Mouse (Mus musculus) thymus, adult 2 months (tissue): ENCODE measurements around the gene Rufy4. TPM values are rescaled to one million over a fixed set of nuclear protein-coding genes. Genes with fewer than 3 reads are reported as not detected.

Experiments used
- DNase-seq: peaks from one replicate; pipeline ENCODE4 v3.0.0; 2021
- H3K27ac ChIP-seq: fragments of 200-500 bp; 2 replicates; pipeline ENCODE4 v1.5.1; 2012; ENCODE audit warnings: low read length, control low read depth; ENCODE audit not compliant: control insufficient read depth, insufficient read depth
- H3K27me3 ChIP-seq: fragments of 200-500 bp; 2 replicates; pipeline ENCODE4 v1.6.1; 2012; ENCODE audit warnings: mild to moderate bottlenecking, low read length, moderate library complexity, mixed read lengths; ENCODE audit not compliant: control insufficient read depth, insufficient read depth
- H3K36me3 ChIP-seq: fragments of 200-500 bp; 2 replicates; pipeline ENCODE4 v1.6.1; 2012; ENCODE audit warnings: mild to moderate bottlenecking, low read length, moderate library complexity; ENCODE audit not compliant: control insufficient read depth, insufficient read depth
- H3K4me1 ChIP-seq: fragments of 200-500 bp; replicated peaks from 2 replicates; pipeline ENCODE4 v1.6.1; 2012; ENCODE audit warnings: low read length; ENCODE audit not compliant: control insufficient read depth, insufficient read depth
- H3K4me3 ChIP-seq: fragments of 200-500 bp; 2 replicates; pipeline ENCODE4 v1.5.1; 2012; ENCODE audit warnings: mild to moderate bottlenecking, low read length, control low read depth, moderate library complexity; ENCODE audit not compliant: control insufficient read depth, insufficient read depth
- CTCF ChIP-seq: fragments of 200-500 bp; IDR thresholded peaks from 2 replicates; pipeline ENCODE4 v1.5.1; 2012; ENCODE audit warnings: mild to moderate bottlenecking, control low read depth, low read length, moderate library complexity, borderline replicate concordance; ENCODE audit not compliant: control insufficient read depth, poor library complexity, insufficient read depth; ENCODE audit errors: extremely low read depth
- POLR2A ChIP-seq: fragments of 200-500 bp; IDR thresholded peaks from 2 replicates; pipeline ENCODE4 v1.6.1; 2012; ENCODE audit warnings: mild to moderate bottlenecking, low read length, control low read depth, moderate library complexity; ENCODE audit not compliant: control insufficient read depth, poor library complexity, insufficient read depth; ENCODE audit errors: extremely low read depth
- WGBS: fragments of 180-500 bp; shearing (Covaris S2); methylation state at CpG from one replicate; pipeline ENCODE4 v1.1.7; 2018; 5-methylcytosine and 5-hydroxymethylcytosine counted together
- polyA plus RNA-seq: library from polyadenylated mRNA; depleted of rRNA; stranded (reverse); fragments of >200 nt; gene quantifications from 2 replicates; pipeline ENCODE4 v1.2.3, GENCODE M21; 2012

Gene Rufy4
- polyA plus RNA-seq, 1 experiment: 0.49 TPM

DNA sequence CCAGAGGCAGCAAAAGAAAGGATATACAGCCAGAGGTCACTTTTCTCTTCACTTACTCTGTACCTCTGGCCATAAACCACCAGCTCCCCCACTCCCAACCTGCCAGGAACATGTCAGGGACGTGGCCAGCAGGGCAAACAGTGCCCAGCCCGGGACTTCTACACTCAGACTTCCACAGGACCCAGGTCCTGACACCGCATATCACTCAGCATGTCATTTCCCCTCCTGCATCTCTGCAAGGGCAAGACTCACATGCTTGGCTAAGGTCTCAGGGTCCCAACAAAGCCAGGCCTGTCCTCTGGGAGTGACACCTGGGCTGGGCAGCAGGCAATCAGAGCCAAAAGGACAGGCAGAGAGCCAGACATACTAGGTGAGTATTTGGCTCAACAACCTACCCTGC, 12.3 kb upstream of the Rufy4 start:
- H3K36me3 ChIP-seq: no peaks in the 10 kb centered on the region
- DNase-seq: no peak
- no peak for TF ChIP-seq CTCF
- TF ChIP-seq POLR2A: no peak
- WGBS: 83% methylated on average over 3 of the region's 3 CpGs
- no peak overlapping the region for H3K4me3 ChIP-seq
- no peak overlapping the region for H3K27ac ChIP-seq
- H3K4me1 ChIP-seq: no peaks in the 10 kb centered on the region
- H3K27me3 ChIP-seq: no peaks in the 10 kb centered on the region

DNA sequence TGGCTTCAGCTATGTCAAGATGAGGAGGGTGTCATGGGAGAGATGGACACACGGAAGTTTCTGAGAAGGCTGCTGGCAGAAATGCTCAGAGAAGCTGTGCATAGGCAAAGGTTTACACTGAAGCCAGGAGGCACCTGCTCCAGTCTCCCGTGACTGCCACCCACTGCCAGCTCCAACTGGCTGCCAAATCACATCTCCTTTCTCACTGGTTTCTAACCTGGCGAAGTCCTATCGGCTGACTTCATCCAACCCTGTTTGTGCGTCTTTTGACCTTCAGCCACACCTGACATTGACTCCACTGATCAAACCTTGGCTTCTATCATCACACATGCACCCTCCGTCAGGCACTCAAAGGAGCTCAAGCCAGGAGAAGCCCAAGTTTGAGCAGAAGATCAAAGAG, 7.5 kb upstream of the Rufy4 start:
- Histone ChIP-seq H3K4me3 (no peak overlapping the region), H3K27me3 (no peaks in the 10 kb centered on the region), H3K36me3 (no peaks in the 10 kb centered on the region), H3K27ac (no peak overlapping the region), H3K4me1 (no peaks in the 10 kb centered on the region)
- no peak for TF ChIP-seq POLR2A
- TF ChIP-seq CTCF: no peak
- WGBS: 94% methylated on average over 6 of the region's 6 CpGs
- no peak for DNase-seq

DNA sequence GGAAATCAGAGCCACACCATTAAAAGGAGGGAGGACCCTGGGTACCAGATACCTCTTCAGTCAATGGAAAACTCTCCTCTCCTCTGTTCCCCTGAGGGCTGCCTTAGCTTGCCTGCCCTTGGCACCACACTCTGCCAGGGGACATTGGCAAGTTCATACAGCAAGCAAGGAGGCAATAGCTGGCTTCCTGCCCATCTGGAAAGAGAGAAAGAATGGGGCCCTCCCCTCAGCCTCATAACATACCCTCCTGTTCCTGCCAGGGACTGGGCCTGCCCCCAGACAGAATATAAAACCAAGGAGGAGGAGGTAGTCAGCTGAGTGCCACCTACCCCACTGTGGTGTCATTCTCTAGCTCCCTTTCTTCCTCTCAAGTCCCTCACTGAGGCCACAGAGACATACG, 6.2 kb upstream of the Rufy4 start:
- no peak for TF ChIP-seq POLR2A
- TF ChIP-seq CTCF: no peak
- peaks cover 2% of the 10 kb centered on the region; the same call in 1 of the 2 replicates for H3K4me1 ChIP-seq
- WGBS: 84% methylated on average over 1 of the region's 1 CpGs
- H3K27me3 ChIP-seq: peaks cover 2% of the 10 kb centered on the region; the same call in 1 of the 2 replicates
- H3K36me3 ChIP-seq: no peaks in the 10 kb centered on the region
- no peak overlapping the region for H3K4me3 ChIP-seq
- DNase-seq: no peak
- H3K27ac ChIP-seq: no peak overlapping the region

DNA sequence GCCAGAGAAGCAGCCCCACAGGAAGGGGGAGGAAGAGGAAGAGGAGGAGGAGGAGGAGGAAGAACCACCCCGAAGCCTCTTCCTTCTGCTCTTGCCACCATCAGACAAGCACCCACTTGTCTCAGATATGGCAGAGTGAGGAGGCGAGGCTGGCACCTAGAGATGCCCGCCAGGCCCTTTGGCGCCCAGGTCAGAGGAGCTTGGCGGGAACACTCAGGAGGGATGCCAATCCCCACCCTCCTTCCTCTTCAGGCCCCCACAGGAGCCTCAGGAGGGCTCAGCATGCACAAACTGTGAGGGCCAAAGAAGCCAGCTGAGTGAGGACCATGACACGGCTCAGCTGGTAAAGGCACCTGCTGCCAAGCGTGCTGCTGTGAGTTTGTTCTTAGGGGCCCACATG, 4.2 kb upstream of the Rufy4 start:
- no peaks in the 10 kb centered on the region for H3K36me3 ChIP-seq
- peaks cover 7% of the 10 kb centered on the region; the same call in 1 of the 2 replicates for H3K4me1 ChIP-seq
- 64% methylated on average over 7 of the region's 7 CpGs for WGBS
- H3K27me3 ChIP-seq: peaks cover 2% of the 10 kb centered on the region; the same call in 1 of the 2 replicates
- H3K4me3 ChIP-seq: no peak overlapping the region
- DNase-seq: no peak
- TF ChIP-seq POLR2A: no peak
- no peak for TF ChIP-seq CTCF
- H3K27ac ChIP-seq: no peak overlapping the region

DNA sequence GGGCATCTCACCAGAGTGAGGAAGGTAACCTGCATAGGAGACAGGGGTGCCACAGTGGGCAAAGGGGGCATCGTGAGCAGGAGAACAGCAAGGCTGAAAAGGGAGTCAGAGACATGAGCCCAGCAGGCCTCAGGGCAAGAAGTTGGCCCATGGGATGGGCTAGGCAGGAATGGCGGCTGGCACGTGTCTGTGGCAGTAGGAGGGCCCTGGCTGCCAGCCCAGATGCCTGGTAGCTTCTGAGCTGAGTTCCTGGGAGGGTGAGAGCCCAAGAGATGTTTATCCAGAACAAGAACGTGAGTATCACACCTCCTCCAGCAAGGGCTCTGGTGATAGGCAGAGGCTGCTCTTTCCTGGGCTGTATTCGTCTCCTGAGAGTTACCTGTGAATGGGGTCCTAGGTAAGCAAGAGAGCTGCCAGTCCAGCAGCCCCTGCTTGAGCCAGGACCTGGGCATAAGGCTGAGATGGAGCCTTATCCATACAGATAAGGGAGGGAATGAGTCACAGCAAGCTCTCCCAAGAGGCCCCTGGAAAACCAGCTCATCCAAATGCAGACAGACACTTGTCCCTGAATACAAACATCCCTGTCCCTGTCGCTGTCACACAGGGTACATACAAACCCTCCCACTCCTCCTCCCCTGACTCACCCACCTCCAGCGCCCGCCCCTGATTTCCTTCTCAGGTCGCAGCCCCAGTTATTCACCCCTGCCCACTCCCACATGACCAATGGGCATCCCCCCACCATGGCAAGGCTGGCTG, 3.3 kb upstream of the Rufy4 start:
- Histone ChIP-seq H3K27ac (no peak overlapping the region), H3K4me1 (peaks cover 7% of the 10 kb centered on the region; the same call in 1 of the 2 replicates), H3K4me3 (no peak overlapping the region), H3K36me3 (no peaks in the 10 kb centered on the region), H3K27me3 (peaks cover 2% of the 10 kb centered on the region; the same call in 1 of the 2 replicates)
- WGBS: 71% methylated on average over 9 of the region's 9 CpGs
- no peak for DNase-seq
- TF ChIP-seq CTCF: no peak
- no peak for TF ChIP-seq POLR2A

DNA sequence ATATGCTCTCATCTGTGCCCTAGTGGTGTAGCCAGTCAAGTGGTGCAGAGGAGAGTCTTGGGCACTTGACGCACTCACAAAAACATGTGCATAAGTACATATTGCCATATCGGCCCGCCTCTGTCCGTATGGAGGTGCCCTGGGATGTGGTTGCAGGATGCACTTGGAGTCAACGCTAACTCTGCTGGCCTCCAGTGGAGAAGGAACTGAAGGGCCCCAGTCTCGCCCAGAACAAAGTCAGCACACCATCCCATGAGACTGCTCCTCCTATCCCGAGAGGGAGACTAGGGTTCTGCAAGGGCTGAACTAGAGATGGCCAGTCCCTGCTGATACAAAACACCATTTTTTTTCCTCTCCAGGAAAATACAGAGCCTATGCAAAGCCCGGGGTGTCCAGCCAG, 2.1 kb upstream of the Rufy4 start:
- Histone ChIP-seq H3K4me1 (peaks cover 7% of the 10 kb centered on the region; the same call in 1 of the 2 replicates), H3K27ac (no peak overlapping the region), H3K4me3 (no peak overlapping the region), H3K27me3 (peaks cover 2% of the 10 kb centered on the region; the same call in 1 of the 2 replicates), H3K36me3 (no peaks in the 10 kb centered on the region)
- no peak for DNase-seq
- WGBS: 93% methylated on average over 8 of the region's 8 CpGs
- TF ChIP-seq POLR2A (no peak), CTCF (no peak)
